Mouse (Mus musculus) left cerebral cortex, postnatal 25 days (tissue): ENCODE measurements around the gene Polr3b. TPM values are rescaled to one million over a fixed set of nuclear protein-coding genes. Genes with fewer than 3 reads are reported as not detected.

Experiments
- total RNA-seq, 2 experiments: library from RNA; stranded (reverse); gene quantifications; 2 replicates each; pipeline ENCODE4 v1.2.3; 2021

Polr3b gene
- total RNA-seq, 2 experiments from 2014 or later: 13.0 to 14.2 TPM

Other genes with a start within 250 kb of the Polr3b start
- gene Nuak1, start 181.7 kb upstream of the Polr3b start, total RNA-seq: 10 to 100 TPM; 58.3 to 86.5 TPM
- 10 to 100 TPM; 22.8 to 25.2 TPM for gene Ckap4, start 88.2 kb upstream of the Polr3b start, total RNA-seq
- gene Tcp11l2, start 45.7 kb upstream of the Polr3b start, total RNA-seq: 10 to 100 TPM; 20.7 to 24.2 TPM
- gene Rfx4, start 133.8 kb downstream of the Polr3b start, total RNA-seq: 10 to 100 TPM; 11.4 to 12.3 TPM